Comparison of ENCODE assay signal across 9 mouse cellular contexts in genomic region chr10:74995377-74995776, GRCm38 (mm10). TPM values are rescaled to one million over a fixed set of nuclear protein-coding genes. Genes with fewer than 3 reads are reported as not detected.
DNase-seq lines count a peak whose midpoint lies in the region; ATAC-seq lines count a peak whose summit lies in the region.
"Had no signal": no experiment of that assay in that cellular context is flagged by ENCODE, and none has a peak within 500 bp of the region (broad histone marks: within the 10 kb centered on the region; RNA-seq: fewer than 3 reads in every experiment).

No protein-coding gene starts in this region.

- peaks cover 33% of the 10 kb centered on the region for H3K4me1 ChIP-seq in kidney, embryonic 15.5 days
- peaks cover 12% of the 10 kb centered on the region for H3K4me1 ChIP-seq in heart, embryonic 16.5 days (ENCODE audit: control insufficient read depth, insufficient read depth, low read length)
- peaks cover 19% of the 10 kb centered on the region for H3K4me1 ChIP-seq in stomach, embryonic 16.5 days (ENCODE audit: control insufficient read depth, insufficient read depth, low read length)

- H3K4me3 ChIP-seq in kidney, embryonic 15.5 days (replicated peaks): peak overlapping the region; percentile 25
- peak overlapping the region; percentile 20 for H3K4me3 ChIP-seq in heart, embryonic 16.5 days (ENCODE audit: low read length)
- H3K4me3 ChIP-seq in stomach, embryonic 16.5 days (replicated peaks; ENCODE audit: low read length): peak overlapping the region; percentile 28

- peak overlapping the region; percentile 56 for H3K4me2 ChIP-seq in kidney, embryonic 15.5 days
- peak overlapping the region; percentile 60 for H3K4me2 ChIP-seq in heart, embryonic 16.5 days (ENCODE audit: low read depth, low read length)
- H3K4me2 ChIP-seq in stomach, embryonic 16.5 days (ENCODE audit: low read depth, low read length): peak overlapping the region; percentile 57

- no peak overlapping the region for H3K27ac ChIP-seq in kidney, embryonic 15.5 days
- no peak overlapping the region for H3K27ac ChIP-seq in heart, embryonic 16.5 days (ENCODE audit: low read length)
- no peak overlapping the region for H3K27ac ChIP-seq in stomach, embryonic 16.5 days (ENCODE audit: low read length)

- H3K9me3 ChIP-seq in kidney, embryonic 15.5 days (replicated peaks): no peaks in the 10 kb centered on the region
- H3K9me3 ChIP-seq in heart, embryonic 16.5 days (replicated peaks; ENCODE audit: control insufficient read depth, low read length): no peaks in the 10 kb centered on the region
- H3K9me3 ChIP-seq in stomach, embryonic 16.5 days (replicated peaks; ENCODE audit: control insufficient read depth, low read length): no peaks in the 10 kb centered on the region

- no peak for DNase-seq in kidney, adult 9 months
- peak; percentile 65 for DNase-seq in embryo, embryonic 10.5 days (ENCODE audit: low spot score)
- DNase-seq in mesoderm, embryonic 11.5 days (ENCODE audit: low read depth, low spot score): peak; percentile 65
- DNase-seq in spleen, adult 12 weeks (ENCODE audit: low spot score): no peak
- DNase-seq in yolk sac, embryonic 10.5 days (ENCODE audit: low spot score): no peak

- peaks cover 5% of the 10 kb centered on the region; the same call in 1 of the 2 replicates for H3K36me3 ChIP-seq in kidney, embryonic 15.5 days
- H3K36me3 ChIP-seq in heart, embryonic 16.5 days (ENCODE audit: control insufficient read depth, insufficient read depth): no peaks in the 10 kb centered on the region
- 0 out of 2 replicates have a peak, but pooled peaks cover 5% of the 10 kb centered on the region for H3K36me3 ChIP-seq in stomach, embryonic 16.5 days (ENCODE audit: control insufficient read depth, insufficient read depth, low read length)

- H3K27me3 ChIP-seq in kidney, embryonic 15.5 days: peaks cover 13% of the 10 kb centered on the region
- H3K27me3 ChIP-seq in heart, embryonic 16.5 days (ENCODE audit: control insufficient read depth, insufficient read depth, low read length): peaks cover 23% of the 10 kb centered on the region
- no peaks in the 10 kb centered on the region for H3K27me3 ChIP-seq in stomach, embryonic 16.5 days (ENCODE audit: control insufficient read depth, insufficient read depth, low read length)

- 4% methylated on average over 17 of the region's 17 CpGs for WGBS in kidney, embryonic 15.5 days
- WGBS in heart, embryonic 16.5 days: 5% methylated on average over 17 of the region's 17 CpGs
- 1% methylated on average over 17 of the region's 17 CpGs for WGBS in stomach, embryonic 16.5 days

- H3K9ac ChIP-seq in kidney, embryonic 15.5 days: no peak overlapping the region
- H3K9ac ChIP-seq in heart, embryonic 16.5 days (ENCODE audit: low read length): no peak overlapping the region
- peak overlapping the region; percentile 57 for H3K9ac ChIP-seq in stomach, embryonic 16.5 days (ENCODE audit: low read length)

- ATAC-seq in kidney, embryonic 15.5 days (replicated peaks; ENCODE audit: low FRiP score): peak; percentile 20; the same call in 1 of the 2 replicates
- ATAC-seq in heart, embryonic 16.5 days (replicated peaks; ENCODE audit: extremely low read depth, insufficient read depth, low FRiP score): no peak
- no peak for ATAC-seq in stomach, embryonic 16.5 days (ENCODE audit: insufficient read depth, low FRiP score)

RNA-seq across cellular contexts. Expression of gene Gnaz, which starts 28.4 kb away (rescaled TPM):
- 5.3 and 6.7 TPM in 2 replicates for polyA plus RNA-seq in kidney, embryonic 15.5 days (2015; fragmentation: Nextera tagmentation; extraction: Ambion mirVana)
- 0.69 and 0.79 TPM in 2 replicates for polyA plus RNA-seq in heart, embryonic 16.5 days (2015; fragmentation: Nextera tagmentation; extraction: Ambion mirVana)
- polyA plus RNA-seq in stomach, embryonic 16.5 days (2015; fragmentation: Nextera tagmentation; extraction: Ambion mirVana): 3.4 and 4.6 TPM in 2 replicates

RNA-seq across cellular contexts. Expression of gene Rsph14, which starts 37.0 kb away (rescaled TPM):
- polyA plus RNA-seq in kidney, embryonic 15.5 days (2015; fragmentation: Nextera tagmentation; extraction: Ambion mirVana): not detected in 2 replicates
- polyA plus RNA-seq in heart, embryonic 16.5 days (2015; fragmentation: Nextera tagmentation; extraction: Ambion mirVana): 0.37 and 0.60 TPM in 2 replicates
- not detected in 2 replicates for polyA plus RNA-seq in stomach, embryonic 16.5 days (2015; fragmentation: Nextera tagmentation; extraction: Ambion mirVana)
- polyA plus RNA-seq: small intestine, adult 2 months had no signal

RNA-seq across cellular contexts. Expression of gene Rab36, which starts 41.5 kb away (rescaled TPM):
- polyA plus RNA-seq in kidney, embryonic 15.5 days (2015; fragmentation: Nextera tagmentation; extraction: Ambion mirVana): 9.3 and 12.8 TPM in 2 replicates
- 1.7 and 3.1 TPM in 2 replicates for polyA plus RNA-seq in heart, embryonic 16.5 days (2015; fragmentation: Nextera tagmentation; extraction: Ambion mirVana)
- 7.3 and 8.2 TPM in 2 replicates for polyA plus RNA-seq in stomach, embryonic 16.5 days (2015; fragmentation: Nextera tagmentation; extraction: Ambion mirVana)

Comparison
In these comparisons a context has a peak if more than half of its experiments do, and no peak if none do; other contexts are left out.
1. DNase-seq: peak in embryo, embryonic 10.5 days (single experiment) and mesoderm, embryonic 11.5 days (single experiment); none in kidney, adult 9 months (single experiment), spleen, adult 12 weeks (single experiment) and yolk sac, embryonic 10.5 days (single experiment).
2. Peak in every context shown above with its lines, with median percentiles within 50 percentile points of each other: H3K4me2 ChIP-seq and H3K4me3 ChIP-seq.